Mouse (Mus musculus): ENCODE measurements around the gene Olfr508.
"Not testable (repeated sequence)": the region's sequence is repeated elsewhere in the genome, so short reads cannot be mapped to it uniquely, and the experiment has no call there.

The Olfr508 gene

GRCm38 (mm10) chr7:108629694-108630093, at the start of gene Olfr508:
TSS of gene Olfr508 (plus strand) at chr7:108629994.
- DNase-seq (ENCODE audit: low spot score): no peak

GRCm38 (mm10) chr7:108589797-108590196, 40.0 kb upstream of the Olfr508 start:
- DNase-seq (ENCODE audit: low spot score): no peak

- not testable (repeated sequence) for DNase-seq (ENCODE audit: low spot score)
Measured at GRCm38 (mm10) chr7:108601916-108602315, 27.9 kb upstream of the Olfr508 start.

GRCm38 (mm10) chr7:108610487-108610886, 19.3 kb upstream of the Olfr508 start, which contains the start of gene Olfr506:
TSS of gene Olfr506 (plus strand) at chr7:108610787.
- DNase-seq (ENCODE audit: low spot score): no peak

GRCm38 (mm10) chr7:108614110-108614509, 15.7 kb upstream of the Olfr508 start:
- DNase-seq (ENCODE audit: low spot score): no peak

GRCm38 (mm10) chr7:108616781-108617180, 13.0 kb upstream of the Olfr508 start:
- not testable (repeated sequence) for DNase-seq (ENCODE audit: low spot score)

- DNase-seq (ENCODE audit: low spot score): no peak
Measured at GRCm38 (mm10) chr7:108621514-108621913, 8.3 kb upstream of the Olfr508 start, which contains the start of gene Olfr507. TSS of gene Olfr507 (plus strand) at chr7:108621814.

GRCm38 (mm10) chr7:108651806-108652205, 22.0 kb downstream of the Olfr508 start, which contains the start of gene Olfr509:
TSS of gene Olfr509 (minus strand) at chr7:108651906.
- DNase-seq (ENCODE audit: low spot score): no peak

- no peak for DNase-seq (ENCODE audit: low spot score)
Measured at GRCm38 (mm10) chr7:108662419-108662818, 32.6 kb downstream of the Olfr508 start.

- no peak for DNase-seq (ENCODE audit: low spot score)
Measured at GRCm38 (mm10) chr7:108666118-108666517, 36.3 kb downstream of the Olfr508 start, which contains the start of gene Olfr510. TSS of gene Olfr510 (plus strand) at chr7:108666418.

GRCm38 (mm10) chr7:108671058-108671457, 41.3 kb downstream of the Olfr508 start:
- DNase-seq (ENCODE audit: low spot score): no peak

- DNase-seq (ENCODE audit: low spot score): no peak
Measured at GRCm38 (mm10) chr7:108678886-108679285, 49.1 kb downstream of the Olfr508 start.
